Mouse (Mus musculus): Measurements from ENCODE around the gene 6330403K07Rik.

The 6330403K07Rik gene

DNA sequence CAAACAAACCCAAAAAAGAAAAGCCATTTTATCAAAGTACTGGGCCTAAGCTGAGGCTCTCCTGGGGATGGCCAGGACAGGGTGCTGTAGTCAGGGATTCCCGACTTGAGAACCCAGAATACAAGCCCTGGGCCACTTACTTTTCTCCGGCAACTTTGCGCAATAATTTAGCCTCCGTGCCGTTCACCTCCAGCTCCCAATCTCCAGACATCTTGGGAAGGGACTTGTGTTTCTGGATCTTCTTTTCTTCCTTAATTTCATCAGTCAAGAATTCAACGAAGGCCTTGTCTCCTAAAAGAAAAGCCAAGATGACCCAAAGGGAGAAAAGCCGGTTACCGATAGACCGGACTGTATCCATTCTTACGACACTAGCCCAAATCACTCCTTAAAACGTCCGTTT lies 51.3 kb downstream of the 6330403K07Rik start:
- DNase-seq = no peak

Measured in cerebellum, postnatal 36 days (tissue).